Mouse (Mus musculus) hindbrain, embryonic 14.5 days (tissue): ENCODE results near the gene Nanos2. TPM values are rescaled to one million over a fixed set of nuclear protein-coding genes. Genes with fewer than 3 reads are reported as not detected.
A peak's percentile ranks its signal among the peaks of the same experiment; 100 is the strongest.

Source experiments
- ATAC-seq: fragments of 200-750 bp; cut with Nextera tagmentation; 2 replicates; pipeline ENCODE4 v1.8.0; 2017; ENCODE audit warnings: moderate number of reproducible peaks, mild to moderate bottlenecking, moderate TSS enrichment, moderate library complexity; ENCODE audit not compliant: low FRiP score
- DNase-seq: peaks from one replicate; pipeline ENCODE4 v3.0.0-alpha.2; 2015; ENCODE audit warnings: low spot score
- H3K27ac ChIP-seq: fragments of 300-500 bp; sonication (generic); 2 replicates; pipeline ENCODE4 v1.5.1; 2014; ENCODE audit warnings: mild to moderate bottlenecking, moderate library complexity
- H3K27me3 ChIP-seq: fragments of 300-500 bp; sonication (generic); 2 replicates; pipeline ENCODE4 v1.6.1; 2014; ENCODE audit warnings: mild to moderate bottlenecking, low read length, mixed read lengths; ENCODE audit not compliant: control insufficient read depth, insufficient read depth
- H3K36me3 ChIP-seq: fragments of 300-500 bp; sonication (generic); replicated peaks from 2 replicates; pipeline ENCODE4 v1.6.1; 2014; ENCODE audit not compliant: control insufficient read depth, insufficient read depth
- H3K4me1 ChIP-seq: fragments of 300-500 bp; sonication (generic); replicated peaks from 2 replicates; pipeline ENCODE4 v1.6.1; 2014; ENCODE audit warnings: antibody characterized with exemption, low read length, mixed read lengths; ENCODE audit not compliant: control insufficient read depth, insufficient read depth
- H3K4me2 ChIP-seq: fragments of 300-500 bp; sonication (generic); replicated peaks from 2 replicates; pipeline ENCODE4 v1.6.1; 2014; ENCODE audit warnings: mild to moderate bottlenecking, moderate library complexity
- H3K4me3 ChIP-seq: fragments of 300-500 bp; sonication (generic); replicated peaks from 2 replicates; pipeline ENCODE4 v1.5.1; 2014; ENCODE audit warnings: mild to moderate bottlenecking, low read length
- H3K9ac ChIP-seq: fragments of 300-500 bp; sonication (generic); 2 replicates; pipeline ENCODE4 v1.6.1; 2014
- H3K9me3 ChIP-seq: fragments of 300-500 bp; sonication (generic); 2 replicates; pipeline ENCODE4 v1.6.1; 2016; ENCODE audit warnings: low read length; ENCODE audit not compliant: control insufficient read depth
- WGBS: fragments of 180-500 bp; shearing (Covaris S2); extraction: QIAGEN DNeasy Blood & Tissue Kit; methylation state at CpG from one replicate; pipeline ENCODE4 v1.1.7; 2014; 5-methylcytosine and 5-hydroxymethylcytosine counted together
- polyA plus RNA-seq: library from polyadenylated mRNA; unstranded; fragments of >200 nt; fragmentation: Nextera tagmentation; extraction: Ambion mirVana; gene quantifications from 2 replicates; pipeline ENCODE4 v1.2.1, GENCODE M21; 2014

Nanos2 gene
- polyA plus RNA-seq, 1 experiment from 2014 or later, result 0.52 TPM

- WGBS, result 8% methylated on average over 12 of the region's 12 CpGs
- DNase-seq (peak; percentile 87), ATAC-seq (no peak)
- peak overlapping the region; percentile 92; the same call in 1 of the 2 replicates for H3K4me2 ChIP-seq
- H3K36me3 ChIP-seq, result peaks cover 33% of the 10 kb centered on the region
- no peaks in the 10 kb centered on the region for H3K27me3 ChIP-seq
- no peak overlapping the region for H3K4me3 ChIP-seq
- no peak overlapping the region for H3K9ac ChIP-seq
- H3K4me1 ChIP-seq, result peaks cover 23% of the 10 kb centered on the region
- no peaks in the 10 kb centered on the region for H3K9me3 ChIP-seq
- H3K27ac ChIP-seq, result no peak overlapping the region
Observed at GRCm38 (mm10) chr7:19006476-19006875, 19.3 kb downstream of the Nanos2 start.

GRCm38 (mm10) chr7:19007026-19007977 is 20.1 kb downstream of the Nanos2 start:
- Histone ChIP-seq H3K9ac (0 out of 2 replicates have a peak overlapping the region, but pooled peaks have one; percentile 22), H3K27me3 (no peaks in the 10 kb centered on the region), H3K36me3 (peaks cover 33% of the 10 kb centered on the region), H3K4me3 (no peak overlapping the region), H3K4me1 (peaks cover 28% of the 10 kb centered on the region), H3K27ac (no peak overlapping the region), H3K4me2 (no peak overlapping the region), H3K9me3 (no peaks in the 10 kb centered on the region)
- DNase-seq, result no peak
- ATAC-seq, result no peak
- WGBS, result 74% methylated on average over 13 of the region's 13 CpGs

- no peaks in the 10 kb centered on the region for H3K27me3 ChIP-seq
- DNase-seq, result no peak
Observed at GRCm38 (mm10) chr7:19010581-19010980, 23.4 kb downstream of the Nanos2 start.

GRCm38 (mm10) chr7:19012025-19012621 is 24.9 kb downstream of the Nanos2 start:
- Histone ChIP-seq H3K4me1 (0 out of 2 replicates have a peak, but pooled peaks cover 7% of the 10 kb centered on the region), H3K4me3 (peak overlapping the region; percentile 2; the same call in 1 of the 2 replicates), H3K36me3 (peaks cover 15% of the 10 kb centered on the region), H3K9me3 (no peaks in the 10 kb centered on the region), H3K27ac (no peak overlapping the region), H3K9ac (peak overlapping the region; percentile 60), H3K4me2 (peak overlapping the region; percentile 53), H3K27me3 (no peaks in the 10 kb centered on the region)
- DNase-seq (no peak), ATAC-seq (no peak)
- WGBS, result 3% methylated on average over 28 of the region's 31 CpGs

More at GRCm38 (mm10) chr7:19010581-19010980, 23.4 kb downstream of the Nanos2 start:
- H3K9me3 ChIP-seq, result no peaks in the 10 kb centered on the region
- peaks cover 19% of the 10 kb centered on the region for H3K4me1 ChIP-seq
- no peak overlapping the region for H3K4me2 ChIP-seq
- WGBS, result 81% methylated on average over 7 of the region's 7 CpGs
- peaks cover 28% of the 10 kb centered on the region for H3K36me3 ChIP-seq
- H3K4me3 ChIP-seq, result no peak overlapping the region
- H3K9ac ChIP-seq, result no peak overlapping the region
- no peak overlapping the region for H3K27ac ChIP-seq
- ATAC-seq, result no peak

GRCm38 (mm10) chr7:19012882-19013281 is 25.7 kb downstream of the Nanos2 start:
- Histone ChIP-seq H3K27me3 (no peaks in the 10 kb centered on the region), H3K9ac (no peak overlapping the region), H3K36me3 (peaks cover 7% of the 10 kb centered on the region; the same call in 1 of the 2 replicates), H3K27ac (no peak overlapping the region), H3K4me3 (no peak overlapping the region), H3K9me3 (no peaks in the 10 kb centered on the region), H3K4me1 (0 out of 2 replicates have a peak, but pooled peaks cover 7% of the 10 kb centered on the region), H3K4me2 (no peak overlapping the region)
- 63% methylated on average over 2 of the region's 2 CpGs for WGBS
- DNase-seq (no peak), ATAC-seq (no peak)

GRCm38 (mm10) chr7:19014452-19014851 is 27.3 kb downstream of the Nanos2 start:
- no peak overlapping the region for H3K9ac ChIP-seq
- H3K4me1 ChIP-seq, result 0 out of 2 replicates have a peak, but pooled peaks cover 7% of the 10 kb centered on the region
- H3K4me2 ChIP-seq, result no peak overlapping the region
- 62% methylated on average over 15 of the region's 15 CpGs for WGBS
- no peaks in the 10 kb centered on the region for H3K27me3 ChIP-seq
- no peaks in the 10 kb centered on the region for H3K36me3 ChIP-seq
- no peak for DNase-seq
- ATAC-seq, result no peak
- H3K9me3 ChIP-seq, result no peaks in the 10 kb centered on the region
- no peak overlapping the region for H3K4me3 ChIP-seq
- no peak overlapping the region for H3K27ac ChIP-seq

- ATAC-seq (no peak), DNase-seq (no peak)
- no peak overlapping the region for H3K4me3 ChIP-seq
- no peak overlapping the region for H3K27ac ChIP-seq
- WGBS, result 87% methylated on average over 4 of the region's 4 CpGs
- no peak overlapping the region for H3K9ac ChIP-seq
- no peaks in the 10 kb centered on the region for H3K9me3 ChIP-seq
- no peaks in the 10 kb centered on the region for H3K36me3 ChIP-seq
- no peak overlapping the region for H3K4me2 ChIP-seq
- H3K27me3 ChIP-seq, result peaks cover 4% of the 10 kb centered on the region
- 0 out of 2 replicates have a peak, but pooled peaks cover 7% of the 10 kb centered on the region for H3K4me1 ChIP-seq
Observed at GRCm38 (mm10) chr7:19016042-19016441, 28.8 kb downstream of the Nanos2 start.

GRCm38 (mm10) chr7:19017909-19018308 is 30.7 kb downstream of the Nanos2 start:
- Histone ChIP-seq H3K4me1 (no peaks in the 10 kb centered on the region), H3K9ac (no peak overlapping the region), H3K9me3 (no peaks in the 10 kb centered on the region), H3K27ac (no peak overlapping the region), H3K27me3 (peaks cover 22% of the 10 kb centered on the region), H3K36me3 (no peaks in the 10 kb centered on the region), H3K4me3 (no peak overlapping the region), H3K4me2 (no peak overlapping the region)
- 96% methylated on average over 7 of the region's 7 CpGs for WGBS
- ATAC-seq (no peak), DNase-seq (no peak)

GRCm38 (mm10) chr7:19021048-19021447 is 33.8 kb downstream of the Nanos2 start:
- H3K36me3 ChIP-seq, result no peaks in the 10 kb centered on the region
- H3K9ac ChIP-seq, result no peak overlapping the region
- peaks cover 11% of the 10 kb centered on the region for H3K4me1 ChIP-seq
- DNase-seq (no peak), ATAC-seq (no peak)
- H3K4me2 ChIP-seq, result no peak overlapping the region
- 25% methylated on average over 8 of the region's 8 CpGs for WGBS
- no peaks in the 10 kb centered on the region for H3K9me3 ChIP-seq
- no peak overlapping the region for H3K27ac ChIP-seq
- no peak overlapping the region for H3K4me3 ChIP-seq
- H3K27me3 ChIP-seq, result peaks cover 31% of the 10 kb centered on the region
